Mouse (Mus musculus) ES-Bruce4 (cell line): ENCODE results near the gene Adcy9. TPM values are rescaled to one million over a fixed set of nuclear protein-coding genes. Genes with fewer than 3 reads are reported as not detected.

Experiments used
- H3K27ac ChIP-seq: 2 replicates; pipeline ENCODE4 v1.5.1; 2012; ENCODE audit warnings: low read length, inconsistent platforms; ENCODE audit not compliant: insufficient read depth
- H3K27me3 ChIP-seq: 2 replicates; pipeline ENCODE4 v1.6.1; 2012; ENCODE audit warnings: mild to moderate bottlenecking, low read length, inconsistent platforms; ENCODE audit not compliant: control insufficient read depth, poor library complexity, insufficient read depth, severe bottlenecking
- H3K36me3 ChIP-seq: 2 replicates; pipeline ENCODE4 v1.6.1; 2012; ENCODE audit warnings: inconsistent platforms, mild to moderate bottlenecking, low read length, moderate library complexity; ENCODE audit not compliant: control insufficient read depth, poor library complexity, insufficient read depth, severe bottlenecking
- H3K4me1 ChIP-seq: one replicate; pipeline ENCODE4 v1.8.1; 2011; ENCODE audit warnings: low read length; ENCODE audit not compliant: control insufficient read depth, insufficient read depth
- H3K4me3 ChIP-seq: 2 replicates; pipeline ENCODE4 v1.5.1; 2011; ENCODE audit warnings: low read depth, mild to moderate bottlenecking, low read length
- H3K9ac ChIP-seq: 2 replicates; pipeline ENCODE4 v1.6.1; 2012; ENCODE audit warnings: low read depth, mild to moderate bottlenecking, inconsistent platforms; ENCODE audit not compliant: poor library complexity, severe bottlenecking
- H3K9me3 ChIP-seq: replicated peaks from 2 replicates; pipeline ENCODE4 v1.6.1; 2012; ENCODE audit warnings: mild to moderate bottlenecking, low read length, inconsistent platforms; ENCODE audit not compliant: control insufficient read depth, poor library complexity, insufficient read depth, severe bottlenecking
- CTCF ChIP-seq: IDR thresholded peaks from one replicate; pipeline ENCODE4 v1.8.1; 2011; ENCODE audit warnings: low read depth, low read length
- EP300 ChIP-seq: IDR thresholded peaks from 2 replicates; pipeline ENCODE4 v1.6.1; 2011; ENCODE audit warnings: low read depth, low read length; ENCODE audit not compliant: insufficient read depth
- POLR2A ChIP-seq: IDR thresholded peaks from one replicate; pipeline ENCODE4 v1.8.1; 2011; ENCODE audit warnings: low read length; ENCODE audit not compliant: insufficient read depth
- polyA plus RNA-seq: library from polyadenylated mRNA; stranded (reverse); fragments of >200 nt; gene quantifications from 2 replicates; pipeline ENCODE4 v1.2.4, GENCODE M21; 2011; ENCODE audit warnings: low read depth; ENCODE audit not compliant: missing spikeins, insufficient read depth, insufficient read length

The Adcy9 gene
- polyA plus RNA-seq, 1 experiment = 1.9 TPM

DNA sequence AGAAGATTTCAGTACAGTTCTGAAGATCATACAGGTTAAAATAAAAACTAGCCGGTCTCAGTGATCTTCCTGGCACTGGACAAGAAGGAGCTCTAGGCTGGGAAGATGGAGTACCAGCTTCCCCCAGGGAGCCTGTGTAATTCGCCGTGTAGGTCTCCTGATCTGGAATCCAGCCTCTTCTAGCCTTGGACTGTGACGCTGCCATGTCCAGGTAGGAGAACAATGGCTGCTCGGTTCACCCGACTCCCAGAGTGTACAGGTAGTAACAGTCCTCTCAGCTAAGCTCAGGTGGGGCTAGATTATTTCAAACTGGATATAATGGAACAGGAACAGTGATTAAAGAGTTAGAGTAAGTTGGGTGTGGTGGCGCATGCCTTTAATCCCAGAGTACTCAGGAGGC lies 120.0 kb downstream of the Adcy9 start:
- Histone ChIP-seq H3K9ac (no peak overlapping the region), H3K36me3 (no peaks in the 10 kb centered on the region), H3K4me3 (no peak overlapping the region), H3K27ac (no peak overlapping the region), H3K27me3 (no peaks in the 10 kb centered on the region), H3K9me3 (no peaks in the 10 kb centered on the region), H3K4me1 (no peaks in the 10 kb centered on the region)
- no peak for TF ChIP-seq CTCF
- TF ChIP-seq EP300 = no peak

DNA sequence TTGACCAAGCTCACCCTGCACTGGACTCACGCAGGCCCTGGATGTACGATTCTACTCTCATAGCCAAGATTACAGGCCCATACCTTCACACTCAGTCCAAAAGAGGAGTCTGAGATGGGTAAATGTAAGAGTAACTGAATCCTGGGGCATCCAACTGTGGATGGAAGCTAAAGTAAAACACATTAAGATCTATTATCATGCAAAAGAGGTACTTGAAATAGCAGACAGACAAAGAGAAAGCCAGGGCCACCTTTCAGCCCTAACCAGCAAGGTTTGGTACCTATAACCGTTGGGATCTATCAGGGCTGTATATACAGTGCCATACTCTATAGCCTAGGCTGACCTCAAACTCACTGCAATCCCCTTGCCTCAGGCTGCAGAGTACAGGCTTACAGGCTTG lies 127.0 kb downstream of the Adcy9 start:
- H3K4me3 ChIP-seq = no peak overlapping the region
- H3K4me1 ChIP-seq = peaks cover 5% of the 10 kb centered on the region
- H3K9ac ChIP-seq = no peak overlapping the region
- H3K9me3 ChIP-seq = no peaks in the 10 kb centered on the region
- no peak overlapping the region for H3K27ac ChIP-seq
- no peaks in the 10 kb centered on the region for H3K27me3 ChIP-seq
- TF ChIP-seq POLR2A = no peak
- H3K36me3 ChIP-seq = no peaks in the 10 kb centered on the region

DNA sequence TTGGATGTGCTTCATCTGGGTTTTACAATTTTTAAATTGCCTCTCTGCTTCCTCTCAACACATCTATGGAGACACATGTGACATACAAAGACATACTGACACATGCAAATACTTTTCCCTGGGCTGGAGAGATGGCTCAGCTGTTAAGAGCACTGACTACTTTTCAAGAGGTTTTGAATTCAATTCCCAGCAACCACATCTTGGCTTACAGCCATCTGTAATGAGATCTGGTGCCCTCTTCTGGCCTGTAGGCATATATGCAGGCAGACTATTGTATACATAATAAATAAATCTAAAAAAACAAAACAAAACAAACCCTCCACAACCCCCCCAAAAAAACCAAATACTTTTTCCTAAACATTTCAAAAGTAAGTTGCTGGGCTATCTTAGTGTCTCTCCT lies 130.8 kb downstream of the Adcy9 start:
- TF ChIP-seq EP300 (no peak), CTCF (no peak), POLR2A (no peak)
- no peaks in the 10 kb centered on the region for H3K36me3 ChIP-seq
- H3K27me3 ChIP-seq = no peaks in the 10 kb centered on the region
- H3K4me1 ChIP-seq = peaks cover 5% of the 10 kb centered on the region
- no peak overlapping the region for H3K4me3 ChIP-seq
- H3K27ac ChIP-seq = no peak overlapping the region
- no peaks in the 10 kb centered on the region for H3K9me3 ChIP-seq
- no peak overlapping the region for H3K9ac ChIP-seq

DNA sequence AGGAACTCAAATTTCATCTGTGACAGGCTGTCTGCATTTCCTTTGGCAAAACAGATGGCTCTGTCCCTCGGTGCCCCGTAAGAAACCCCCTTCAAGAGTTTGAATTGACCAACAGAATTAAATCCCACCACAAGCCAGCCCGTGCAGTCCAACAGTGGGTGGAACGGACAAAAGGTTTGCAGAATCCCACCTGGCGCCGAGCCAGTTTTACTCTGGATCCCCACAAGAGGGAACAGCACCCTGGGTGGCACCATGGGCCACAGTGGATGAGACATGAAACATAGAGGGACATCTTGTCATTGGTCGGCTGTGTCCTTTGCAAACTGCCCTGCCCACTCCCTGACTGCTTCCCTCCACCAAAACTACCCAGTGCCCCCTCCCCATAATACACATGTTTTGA lies 133.7 kb downstream of the Adcy9 start:
- Histone ChIP-seq H3K4me3 (no peak overlapping the region), H3K9me3 (no peaks in the 10 kb centered on the region), H3K27me3 (no peaks in the 10 kb centered on the region), H3K36me3 (no peaks in the 10 kb centered on the region), H3K4me1 (no peaks in the 10 kb centered on the region), H3K9ac (no peak overlapping the region), H3K27ac (no peak overlapping the region)
- no peak for TF ChIP-seq CTCF
- TF ChIP-seq POLR2A = no peak
- TF ChIP-seq EP300 = no peak

DNA sequence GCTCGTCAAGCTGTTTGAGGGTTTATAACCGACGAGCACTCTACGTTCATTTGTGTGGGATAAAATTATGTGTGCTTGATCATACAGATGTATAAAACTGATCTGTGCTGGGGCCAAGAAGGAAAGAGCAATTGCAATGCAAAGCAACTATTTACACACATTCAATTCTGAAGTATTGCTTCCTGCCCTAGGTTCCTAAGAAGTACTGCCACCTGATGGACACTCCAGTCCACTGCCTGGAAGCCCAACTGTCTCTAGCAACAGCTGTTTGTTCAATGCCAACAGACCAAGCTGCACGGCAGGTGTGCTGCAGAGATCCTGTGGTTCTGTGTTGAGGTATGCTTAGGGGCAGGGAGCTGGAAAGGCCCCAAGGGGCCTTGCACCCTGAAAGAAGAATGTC lies 135.0 kb downstream of the Adcy9 start:
- H3K4me3 ChIP-seq = no peak overlapping the region
- no peaks in the 10 kb centered on the region for H3K4me1 ChIP-seq
- H3K9ac ChIP-seq = no peak overlapping the region
- no peaks in the 10 kb centered on the region for H3K27me3 ChIP-seq
- H3K9me3 ChIP-seq = no peaks in the 10 kb centered on the region
- H3K36me3 ChIP-seq = no peaks in the 10 kb centered on the region
- peak; percentile 54 for TF ChIP-seq CTCF
- TF ChIP-seq POLR2A = no peak
- H3K27ac ChIP-seq = no peak overlapping the region

DNA sequence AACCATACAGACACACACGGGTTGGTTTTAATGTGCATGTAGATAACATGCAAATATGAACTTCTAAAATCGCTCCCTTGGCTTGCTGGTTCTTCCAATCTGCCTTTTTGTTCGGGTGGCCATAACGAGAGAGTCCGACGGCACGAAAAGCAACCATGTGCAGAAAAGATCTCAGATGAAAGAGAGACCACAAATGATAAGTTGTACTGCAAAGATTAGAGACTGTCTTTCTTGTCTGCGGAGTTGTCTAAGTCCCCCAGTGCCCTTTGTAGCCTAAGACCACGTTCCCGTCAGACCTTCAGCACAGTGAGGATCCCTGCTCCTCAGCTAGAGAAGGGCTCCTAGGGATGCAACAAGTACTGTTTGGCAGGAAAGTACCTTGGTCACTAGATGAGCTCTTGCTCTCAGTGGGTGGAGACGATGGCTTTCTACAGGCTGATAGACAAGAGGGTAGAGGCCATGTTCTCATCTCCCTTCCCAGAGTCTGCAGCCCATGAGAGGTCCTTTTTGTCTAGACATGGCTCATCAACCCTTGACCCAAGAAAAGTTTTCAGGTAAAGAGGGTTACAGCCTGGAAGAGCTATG lies 136.9 kb downstream of the Adcy9 start:
- Histone ChIP-seq H3K9ac (no peak overlapping the region), H3K4me1 (peaks cover 2% of the 10 kb centered on the region), H3K27me3 (no peaks in the 10 kb centered on the region), H3K9me3 (no peaks in the 10 kb centered on the region), H3K27ac (no peak overlapping the region), H3K36me3 (no peaks in the 10 kb centered on the region), H3K4me3 (no peak overlapping the region)
- TF ChIP-seq EP300 (no peak), POLR2A (no peak)
